Mouse (Mus musculus) limb, embryonic 12.5 days (tissue): ENCODE measurements at regions not wholly inside any gene's neighbourhood (a gene's known extent, or its start where the extent isn't known, plus 50 kb on each side); places are given as distances from the start of the nearest gene placed in this dataset.

Experiments
- ATAC-seq: fragments of 200-750 bp; cut with Nextera tagmentation; 2 replicates; pipeline ENCODE4 v1.8.0; 2017; ENCODE audit warnings: low read depth, moderate TSS enrichment; ENCODE audit not compliant: insufficient number of reproducible peaks, insufficient read depth, low FRiP score, low TSS enrichment
- H3K27ac ChIP-seq: fragments of 300-500 bp; sonication (generic); 2 replicates; pipeline ENCODE4 v1.5.1; 2016; ENCODE audit warnings: mild to moderate bottlenecking, moderate library complexity
- H3K27me3 ChIP-seq: fragments of 300-500 bp; sonication (generic); 2 replicates; pipeline ENCODE4 v1.6.1; 2016; ENCODE audit warnings: mild to moderate bottlenecking, moderate library complexity
- H3K36me3 ChIP-seq: fragments of 300-500 bp; sonication (generic); 2 replicates; pipeline ENCODE4 v1.6.1; 2016; ENCODE audit warnings: mild to moderate bottlenecking, moderate library complexity
- H3K4me1 ChIP-seq: fragments of 300-500 bp; sonication (generic); replicated peaks from 2 replicates; pipeline ENCODE4 v1.6.1; 2016
- H3K4me2 ChIP-seq: fragments of 300-500 bp; sonication (generic); 2 replicates; pipeline ENCODE4 v1.6.1; 2016; ENCODE audit warnings: mild to moderate bottlenecking, moderate library complexity
- H3K4me3 ChIP-seq: fragments of 300-500 bp; sonication (generic); replicated peaks from 2 replicates; pipeline ENCODE4 v1.5.1; 2016; ENCODE audit warnings: mild to moderate bottlenecking
- H3K9ac ChIP-seq: fragments of 300-500 bp; sonication (generic); replicated peaks from 2 replicates; pipeline ENCODE4 v1.6.1; 2016; ENCODE audit warnings: mild to moderate bottlenecking, moderate library complexity
- H3K9me3 ChIP-seq: fragments of 300-500 bp; sonication (generic); 2 replicates; pipeline ENCODE4 v1.6.1; 2016; ENCODE audit warnings: mild to moderate bottlenecking, moderate library complexity
- WGBS: fragments of 180-500 bp; shearing (Covaris S2); methylation state at CpG from one replicate; pipeline ENCODE4 v1.1.7; 2016; 5-methylcytosine and 5-hydroxymethylcytosine counted together

DNA sequence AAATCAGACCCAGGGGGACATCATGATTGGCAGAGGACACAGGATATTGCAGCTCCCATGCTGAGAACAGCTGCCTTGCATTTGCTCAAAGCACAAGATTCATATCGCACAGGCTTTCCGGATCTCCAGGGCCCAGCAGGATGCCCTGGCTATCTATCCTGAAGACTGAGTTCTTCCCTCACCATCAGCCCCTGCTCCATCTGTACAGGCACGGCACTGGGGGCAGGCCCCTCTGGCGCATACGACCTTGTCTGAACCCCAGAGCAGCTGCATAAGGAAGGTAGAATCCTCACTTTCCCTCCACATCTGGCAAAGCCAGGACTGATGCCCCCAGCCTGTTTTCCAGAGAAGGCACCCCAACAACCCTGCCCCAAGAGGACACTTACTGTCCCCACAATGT lies 266.8 kb downstream of the Tns1 start:
- Histone ChIP-seq H3K27me3 (no peaks in the 10 kb centered on the region), H3K4me1 (peaks cover 3% of the 10 kb centered on the region), H3K27ac (no peak overlapping the region), H3K36me3 (no peaks in the 10 kb centered on the region), H3K9ac (no peak overlapping the region), H3K9me3 (no peaks in the 10 kb centered on the region), H3K4me3 (no peak overlapping the region), H3K4me2 (no peak overlapping the region)
- ATAC-seq, result no peak
- WGBS, result 58% methylated on average over 5 of the region's 5 CpGs

DNA sequence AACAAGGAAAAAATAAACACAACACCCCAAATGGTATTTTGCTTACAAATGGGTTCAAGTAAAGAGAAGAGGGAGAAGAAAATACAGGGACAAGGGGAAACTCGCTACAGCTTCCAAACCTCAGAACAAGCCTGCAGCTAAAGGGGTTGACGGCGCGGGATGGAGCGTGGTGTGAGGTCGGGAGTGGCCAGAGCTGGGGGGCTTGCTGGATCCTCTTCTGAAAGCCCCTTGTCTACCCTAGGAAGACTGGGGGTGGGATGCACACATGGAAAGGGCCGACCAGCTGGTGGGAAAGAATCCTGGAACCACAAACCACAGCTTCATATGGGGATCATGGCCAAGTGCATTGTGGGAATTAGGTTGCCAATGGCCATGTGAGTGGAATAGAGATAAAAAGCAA lies 267.4 kb downstream of the Tns1 start:
- no peaks in the 10 kb centered on the region for H3K27me3 ChIP-seq
- ATAC-seq, result no peak

DNA sequence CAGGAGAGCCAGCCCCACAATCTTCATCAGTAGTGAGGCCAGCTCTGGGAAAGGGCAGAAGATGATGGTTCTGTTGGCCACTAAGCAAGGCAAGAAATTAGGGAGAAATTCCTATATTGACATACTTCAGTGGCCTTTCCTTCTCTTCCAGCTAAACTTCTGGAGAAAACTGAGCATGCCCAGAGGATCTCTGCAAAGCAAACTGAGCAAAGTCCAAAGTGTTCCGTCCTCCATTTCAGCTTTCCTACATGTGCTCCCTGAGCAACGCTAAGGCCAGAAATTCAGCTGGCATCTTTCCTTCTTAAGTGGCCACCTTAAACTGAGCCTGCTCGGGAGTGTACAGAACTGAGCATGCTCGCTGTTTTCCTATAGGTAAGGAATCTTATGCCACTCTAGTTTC lies 268.9 kb downstream of the Tns1 start:
- Histone ChIP-seq H3K9me3 (no peaks in the 10 kb centered on the region), H3K4me2 (no peak overlapping the region), H3K27me3 (no peaks in the 10 kb centered on the region), H3K36me3 (no peaks in the 10 kb centered on the region), H3K4me3 (no peak overlapping the region), H3K27ac (no peak overlapping the region), H3K9ac (no peak overlapping the region), H3K4me1 (no peaks in the 10 kb centered on the region; the same call in 1 of the 2 replicates)
- 90% methylated on average over 4 of the region's 4 CpGs for WGBS
- ATAC-seq, result no peak

More for the DNA sequence above, 267.4 kb downstream of the Tns1 start:
- H3K4me3 ChIP-seq, result no peak overlapping the region
- H3K9me3 ChIP-seq, result no peaks in the 10 kb centered on the region
- H3K27ac ChIP-seq, result no peak overlapping the region
- H3K4me1 ChIP-seq, result no peaks in the 10 kb centered on the region; the same call in 1 of the 2 replicates
- 85% methylated on average over 7 of the region's 7 CpGs for WGBS
- no peaks in the 10 kb centered on the region for H3K36me3 ChIP-seq
- no peak overlapping the region for H3K4me2 ChIP-seq
- H3K9ac ChIP-seq, result no peak overlapping the region

DNA sequence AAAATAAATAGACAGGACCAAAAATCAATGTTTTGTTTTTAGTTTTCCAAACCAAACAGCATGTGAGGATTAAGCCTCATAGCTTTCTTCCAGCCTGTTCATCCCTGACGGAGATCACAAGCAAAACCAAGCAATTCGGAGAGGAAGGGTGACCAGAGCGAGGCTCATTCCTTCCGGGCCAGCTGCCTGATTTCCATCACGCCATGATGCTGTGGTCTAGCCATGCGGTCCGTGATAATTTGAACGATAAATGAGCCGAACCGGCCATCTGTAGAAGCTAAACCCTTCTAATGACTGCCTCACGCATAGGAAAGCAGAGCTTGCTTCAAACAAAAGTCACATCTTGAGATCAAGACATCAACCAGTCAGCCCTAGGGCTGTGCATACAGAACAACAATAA lies 270.4 kb downstream of the Tns1 start:
- no peaks in the 10 kb centered on the region; the same call in 1 of the 2 replicates for H3K4me1 ChIP-seq
- H3K4me2 ChIP-seq, result no peak overlapping the region
- H3K9ac ChIP-seq, result no peak overlapping the region
- no peak overlapping the region for H3K4me3 ChIP-seq
- H3K36me3 ChIP-seq, result no peaks in the 10 kb centered on the region
- no peaks in the 10 kb centered on the region for H3K9me3 ChIP-seq
- 88% methylated on average over 11 of the region's 11 CpGs for WGBS
- H3K27me3 ChIP-seq, result no peaks in the 10 kb centered on the region
- no peak overlapping the region for H3K27ac ChIP-seq
- no peak for ATAC-seq

GRCm38 (mm10) chr1:73850173-73851014 lies 273.9 kb downstream of the Tns1 start:
- Histone ChIP-seq H3K9me3 (no peaks in the 10 kb centered on the region), H3K36me3 (no peaks in the 10 kb centered on the region), H3K4me3 (no peak overlapping the region), H3K27ac (no peak overlapping the region), H3K4me1 (no peaks in the 10 kb centered on the region), H3K4me2 (no peak overlapping the region), H3K9ac (no peak overlapping the region), H3K27me3 (no peaks in the 10 kb centered on the region)
- ATAC-seq, result no peak
- WGBS, result 77% methylated on average over 11 of the region's 11 CpGs

GRCm38 (mm10) chr1:73848370-73848769 lies 275.9 kb downstream of the Tns1 start:
- no peaks in the 10 kb centered on the region for H3K36me3 ChIP-seq
- H3K9ac ChIP-seq, result no peak overlapping the region
- no peak for ATAC-seq
- no peaks in the 10 kb centered on the region for H3K4me1 ChIP-seq
- no peak overlapping the region for H3K4me2 ChIP-seq
- 73% methylated on average over 3 of the region's 3 CpGs for WGBS
- H3K9me3 ChIP-seq, result no peaks in the 10 kb centered on the region
- no peak overlapping the region for H3K4me3 ChIP-seq
- no peak overlapping the region for H3K27ac ChIP-seq
- no peaks in the 10 kb centered on the region for H3K27me3 ChIP-seq

GRCm38 (mm10) chr1:73847126-73847525 lies 277.1 kb downstream of the Tns1 start:
- Histone ChIP-seq H3K4me3 (no peak overlapping the region), H3K9ac (no peak overlapping the region), H3K9me3 (no peaks in the 10 kb centered on the region), H3K4me2 (no peak overlapping the region), H3K27ac (no peak overlapping the region), H3K36me3 (no peaks in the 10 kb centered on the region), H3K27me3 (no peaks in the 10 kb centered on the region), H3K4me1 (no peaks in the 10 kb centered on the region)
- ATAC-seq, result no peak
- 76% methylated on average over 3 of the region's 3 CpGs for whole genome bisulfite sequencing

GRCm38 (mm10) chr1:73845115-73845514 lies 279.1 kb downstream of the Tns1 start:
- H3K4me2 ChIP-seq, result no peak overlapping the region
- no peak overlapping the region for H3K4me3 ChIP-seq
- no peaks in the 10 kb centered on the region for H3K36me3 ChIP-seq
- no peaks in the 10 kb centered on the region for H3K4me1 ChIP-seq
- ATAC-seq, result no peak
- H3K9me3 ChIP-seq, result no peaks in the 10 kb centered on the region
- 82% methylated on average over 5 of the region's 5 CpGs for WGBS
- H3K27me3 ChIP-seq, result no peaks in the 10 kb centered on the region
- no peak overlapping the region for H3K9ac ChIP-seq
- no peak overlapping the region for H3K27ac ChIP-seq

GRCm38 (mm10) chr1:73844574-73844973 lies 279.7 kb downstream of the Tns1 start:
- Histone ChIP-seq H3K4me3 (no peak overlapping the region), H3K9me3 (no peaks in the 10 kb centered on the region), H3K36me3 (no peaks in the 10 kb centered on the region), H3K4me2 (no peak overlapping the region), H3K27me3 (no peaks in the 10 kb centered on the region), H3K9ac (no peak overlapping the region), H3K4me1 (no peaks in the 10 kb centered on the region), H3K27ac (no peak overlapping the region)
- no peak for ATAC-seq
- 72% methylated on average over 3 of the region's 3 CpGs for WGBS

- Histone ChIP-seq H3K4me3 (no peak overlapping the region), H3K4me2 (no peak overlapping the region), H3K36me3 (no peaks in the 10 kb centered on the region), H3K9me3 (no peaks in the 10 kb centered on the region), H3K4me1 (no peaks in the 10 kb centered on the region), H3K9ac (no peak overlapping the region), H3K27me3 (no peaks in the 10 kb centered on the region), H3K27ac (no peak overlapping the region)
- 79% methylated on average over 2 of the region's 2 CpGs for WGBS
- ATAC-seq, result no peak
These were observed 284.9 kb downstream of the Tns1 start for GRCm38 (mm10) chr1:73839351-73839750.

GRCm38 (mm10) chr1:73836680-73837079 lies 287.6 kb downstream of the Tns1 start:
- H3K4me1 ChIP-seq, result no peaks in the 10 kb centered on the region
- H3K9me3 ChIP-seq, result no peaks in the 10 kb centered on the region
- no peak overlapping the region for H3K4me2 ChIP-seq
- ATAC-seq, result no peak
- no peaks in the 10 kb centered on the region for H3K27me3 ChIP-seq
- no peak overlapping the region for H3K4me3 ChIP-seq
- H3K36me3 ChIP-seq, result no peaks in the 10 kb centered on the region
- no peak overlapping the region for H3K27ac ChIP-seq
- no peak overlapping the region for H3K9ac ChIP-seq

- H3K4me3 ChIP-seq, result no peak overlapping the region
- WGBS, result 93% methylated on average over 1 of the region's 1 CpGs
These were observed 289.7 kb downstream of the Tns1 start for GRCm38 (mm10) chr1:73834566-73834965.

More at GRCm38 (mm10) chr1:73834566-73834965, 289.7 kb downstream of the Tns1 start:
- Histone ChIP-seq H3K9ac (no peak overlapping the region), H3K4me2 (no peak overlapping the region), H3K27me3 (no peaks in the 10 kb centered on the region), H3K27ac (no peak overlapping the region), H3K9me3 (no peaks in the 10 kb centered on the region), H3K36me3 (no peaks in the 10 kb centered on the region), H3K4me1 (0 out of 2 replicates have a peak, but pooled peaks cover 4% of the 10 kb centered on the region)
- no peak for ATAC-seq
